Mouse (Mus musculus) lung, postnatal 10 days (tissue): ENCODE results near the gene Ctla2a.
"Not testable (repeated sequence)": the region's sequence is repeated elsewhere in the genome, so short reads cannot be mapped to it uniquely, and the experiment has no call there.

Experiments
- DNase-seq: peaks from one replicate; pipeline ENCODE4 v3.0.0; 2021

The Ctla2a gene

DNA sequence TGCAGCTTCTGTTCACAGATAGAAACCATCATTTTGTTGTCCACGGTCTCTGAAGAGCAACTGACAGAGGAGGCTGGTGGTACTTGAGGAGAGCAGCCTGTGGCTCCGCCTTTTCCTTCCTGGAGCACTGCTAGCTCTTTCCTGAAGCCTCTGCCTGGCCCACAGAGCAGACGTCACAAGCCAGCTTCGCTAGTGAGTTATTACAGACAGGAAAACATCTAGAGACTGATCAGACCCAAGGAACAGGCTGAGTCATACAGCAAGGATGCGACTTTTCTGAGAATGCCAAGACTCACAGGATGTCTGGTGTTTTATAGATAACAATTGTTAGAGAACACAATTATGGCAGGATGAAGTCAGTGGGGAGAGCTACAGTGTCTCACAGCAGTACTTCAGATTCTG is at the start of gene Ctla2a, which contains the start of gene Gm49391:
Ctla2a (minus strand) TSS at position 126 of the 402 bp plus-strand sequence.
Gm49391 (minus strand) TSS at position 72 of the 402 bp plus-strand sequence.
- peak; percentile 76 for DNase-seq

DNA sequence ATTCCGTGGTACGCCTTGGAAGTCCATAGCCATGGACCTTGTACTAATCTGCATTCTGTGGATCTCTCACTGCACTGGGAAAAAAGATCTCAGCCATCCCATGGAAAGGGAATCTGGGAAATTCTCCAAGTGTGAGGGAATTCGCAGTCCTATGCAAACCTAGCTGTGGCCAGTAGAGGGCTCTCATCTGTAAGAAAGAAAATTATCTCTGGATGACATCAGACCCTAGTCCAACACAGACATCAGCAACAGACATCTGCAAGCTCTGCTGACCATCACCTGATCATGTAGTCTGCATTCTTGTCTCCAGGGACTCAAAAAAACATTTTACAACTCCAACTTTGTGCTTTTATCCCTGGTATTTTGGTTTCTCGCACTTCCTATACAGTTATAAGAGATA is 35.9 kb upstream of the Ctla2a start:
- DNase-seq: not testable (repeated sequence)

DNA sequence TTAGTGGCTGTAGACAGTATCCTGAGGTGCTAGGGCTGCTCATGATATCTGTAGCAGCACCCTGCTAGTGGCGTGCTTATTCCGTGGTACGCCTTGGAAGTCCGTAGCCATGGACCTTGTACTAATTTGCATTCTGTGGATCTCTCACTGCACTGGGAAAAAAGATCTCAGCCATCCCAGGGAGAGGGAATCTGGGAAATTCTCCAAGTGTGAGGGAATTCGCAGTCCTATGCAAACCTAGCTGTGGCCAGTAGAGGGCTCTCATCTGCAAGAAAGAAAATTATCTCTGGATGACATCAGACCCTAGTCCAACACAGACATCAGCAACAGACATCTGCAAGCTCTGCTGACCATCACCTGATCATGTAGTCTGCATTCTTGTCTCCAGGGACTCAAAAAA is 27.6 kb upstream of the Ctla2a start:
- DNase-seq: peak; percentile 2

DNA sequence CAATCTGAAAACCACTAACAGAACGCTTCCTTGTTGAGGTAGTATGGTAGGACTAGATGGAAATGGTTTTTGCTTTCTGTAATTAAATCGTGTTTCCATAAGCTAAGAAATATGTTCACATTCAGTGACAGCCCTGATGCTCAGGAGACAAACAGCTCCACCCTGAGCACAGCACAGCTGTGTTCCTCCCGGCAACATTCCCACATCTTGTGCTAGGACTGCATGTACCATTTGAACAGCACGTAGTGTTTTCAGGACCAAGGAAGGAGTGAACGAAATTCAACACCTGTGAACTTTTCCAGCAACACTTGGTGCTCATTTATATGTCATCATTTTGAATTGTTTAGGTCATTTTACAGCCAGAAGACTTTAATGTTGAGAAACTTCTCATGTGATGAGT is 25.3 kb upstream of the Ctla2a start:
- DNase-seq: no peak

DNA sequence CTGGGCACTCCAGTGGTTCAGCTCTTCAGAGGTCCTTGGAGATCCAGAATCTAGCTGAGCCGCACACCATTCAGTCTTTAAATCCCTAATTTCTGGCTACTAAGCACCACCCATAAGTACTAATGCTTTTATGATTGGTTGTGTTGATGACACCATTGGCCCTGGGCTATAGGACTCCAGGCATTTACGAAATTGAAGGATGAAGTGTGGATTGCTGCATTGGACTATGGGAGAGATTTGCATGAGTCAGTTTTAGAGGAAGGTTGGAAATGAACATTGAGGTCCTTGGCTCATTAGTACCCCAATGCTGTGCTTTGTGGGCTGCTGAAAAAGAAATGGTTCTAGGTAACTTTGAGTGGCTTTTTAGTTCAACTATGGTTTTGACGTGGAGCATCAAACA is 5.5 kb upstream of the Ctla2a start, which contains the start of gene Tpbpa:
Tpbpa (minus strand) TSS at position 101 of the 400 bp plus-strand sequence.
- DNase-seq: not testable (repeated sequence)

DNA sequence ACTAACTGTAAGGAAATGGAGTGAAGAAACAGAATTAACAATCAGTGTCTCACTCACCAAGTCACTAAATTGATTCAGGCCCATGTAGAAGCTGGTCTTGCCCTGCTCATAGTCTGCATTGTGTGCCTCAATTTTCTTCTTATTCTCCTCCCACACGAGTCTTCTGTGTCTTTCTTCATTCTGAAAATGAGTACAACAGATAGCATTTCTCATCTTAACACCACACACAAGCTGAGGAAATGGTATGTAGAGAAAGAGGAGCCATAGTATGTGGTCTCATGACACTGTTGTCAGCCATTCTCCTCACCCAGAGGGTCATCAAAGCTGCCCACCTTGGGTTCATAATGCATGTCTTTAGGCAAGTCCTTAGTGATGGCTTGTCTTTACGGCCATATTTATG is 935 bp downstream of the Ctla2a start, which contains the start of gene Gm49393:
Gm49393 (minus strand) TSS at position 101 of the 400 bp plus-strand sequence.
- not testable (repeated sequence) for DNase-seq

DNA sequence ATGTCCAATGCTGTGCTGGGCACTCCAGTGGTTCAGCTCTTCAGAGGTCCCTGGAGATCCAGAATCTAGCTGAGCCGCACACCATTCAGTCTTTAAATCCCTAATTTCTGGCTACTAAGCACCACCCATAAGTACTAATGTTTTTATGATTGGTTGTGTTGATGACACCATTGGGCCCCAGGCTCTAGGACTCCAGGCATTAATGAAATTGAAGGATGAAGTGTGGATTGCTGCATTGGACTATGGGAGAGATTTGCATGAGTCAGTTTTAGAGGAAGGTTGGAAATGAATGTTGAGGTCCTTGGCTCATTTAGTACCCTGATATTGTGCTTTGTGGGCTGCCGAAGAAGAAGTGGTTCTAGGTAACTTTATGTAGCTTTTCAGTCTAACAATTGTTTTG is 31.6 kb downstream of the Ctla2a start, which contains the start of gene Tpbpb:
Tpbpb (minus strand) TSS at position 101 of the 400 bp plus-strand sequence.
- not testable (repeated sequence) for DNase-seq

DNA sequence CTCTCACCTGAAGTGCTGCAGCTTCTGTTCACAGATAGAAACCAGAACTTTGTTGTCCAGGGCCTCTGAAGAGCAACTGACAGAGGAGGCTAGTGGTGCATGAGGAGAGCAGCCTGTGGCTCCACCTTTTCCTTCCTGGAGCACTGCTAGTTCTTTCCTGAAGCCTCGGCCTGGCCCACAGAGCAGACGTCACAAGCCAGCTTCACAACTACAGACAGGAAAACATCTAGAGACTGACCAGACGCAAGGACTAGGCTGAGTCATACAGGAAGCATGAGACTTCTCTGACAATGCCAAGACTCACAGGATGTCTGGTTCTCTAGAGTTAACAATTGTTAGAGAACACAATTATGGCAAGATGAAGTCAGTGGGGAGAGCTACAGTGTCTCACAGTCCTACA is 39.1 kb downstream of the Ctla2a start, which contains the start of gene Ctla2b:
Ctla2b (minus strand) TSS at position 120 of the 400 bp plus-strand sequence.
- peak; percentile 77 for DNase-seq

DNA sequence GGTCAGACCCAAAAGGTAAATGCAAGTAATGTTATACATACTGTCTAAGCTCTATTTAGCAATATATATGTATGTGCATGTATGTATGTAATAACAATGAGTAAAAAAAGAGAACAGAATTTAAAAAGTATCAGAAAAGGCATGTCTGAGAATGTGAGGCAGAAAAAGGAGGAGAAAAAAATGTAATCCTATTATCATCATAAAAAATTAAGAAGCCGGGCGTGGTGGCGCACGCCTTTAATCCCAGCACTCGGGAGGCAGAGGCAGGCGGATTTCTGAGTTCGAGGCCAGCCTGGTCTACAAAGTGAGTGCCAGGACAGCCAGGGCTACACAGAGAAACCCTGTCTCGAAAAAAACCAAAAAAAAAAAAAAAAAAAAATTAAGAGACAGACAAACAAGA is 39.6 kb downstream of the Ctla2a start, which contains the start of gene Gm49392:
Gm49392 (minus strand) TSS at position 101 of the 400 bp plus-strand sequence.
- DNase-seq: not testable (repeated sequence)

DNA sequence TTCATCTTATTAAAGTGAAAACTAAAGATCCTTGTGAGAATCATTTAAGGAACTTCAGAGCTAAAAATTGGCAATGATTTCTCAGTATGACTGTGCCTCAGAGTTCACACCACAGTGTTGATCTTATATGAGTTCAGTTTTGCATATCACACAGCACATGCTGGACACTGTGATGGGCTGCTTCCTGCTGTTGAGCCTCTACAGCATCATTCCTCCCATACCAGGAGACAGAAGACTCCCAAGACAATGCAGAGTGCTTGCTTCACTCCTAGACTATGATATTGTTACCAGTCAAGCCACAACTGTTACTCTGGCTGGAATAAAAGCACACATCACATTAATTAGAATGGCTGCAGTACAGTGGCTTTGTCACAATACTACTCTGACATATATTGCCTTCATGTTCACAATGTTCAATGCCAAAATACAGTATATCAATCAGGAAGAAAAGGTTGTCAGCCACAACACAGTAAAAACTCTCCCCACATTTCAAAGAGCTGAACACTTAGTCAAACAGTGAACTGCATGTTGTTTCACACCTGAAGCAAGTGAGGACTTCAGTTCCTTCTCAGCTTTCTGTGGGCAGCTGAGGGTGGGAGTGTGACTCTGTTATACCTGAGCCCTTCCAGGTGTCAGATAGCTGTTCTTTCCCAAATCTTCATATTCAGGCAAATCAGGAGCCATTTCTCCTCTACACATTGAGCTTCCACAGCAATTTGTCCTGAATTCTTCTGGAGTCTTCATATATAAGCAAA is 40.8 kb downstream of the Ctla2a start:
- DNase-seq: no peak

DNA sequence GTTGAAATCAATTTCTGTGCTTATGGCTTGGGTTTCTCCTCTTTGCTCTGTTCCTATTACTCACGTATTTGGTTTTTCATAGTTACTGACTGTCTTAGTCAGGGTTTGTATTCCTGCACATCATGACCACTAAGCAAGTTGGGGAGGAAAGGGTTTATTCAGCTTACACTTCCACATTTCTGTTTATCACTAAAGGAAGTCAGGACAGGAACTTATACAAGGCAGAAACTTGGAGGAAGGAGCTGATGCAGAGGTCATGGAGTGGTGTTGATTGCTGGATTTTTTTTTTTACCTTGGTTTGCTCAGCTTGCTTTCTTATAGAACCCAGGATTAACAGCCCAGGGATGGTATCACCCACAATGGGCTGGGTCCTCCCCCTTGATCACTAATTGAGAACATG is 44.1 kb downstream of the Ctla2a start:
- DNase-seq: no peak
